Mouse (Mus musculus): ENCODE measurements around the gene Fnbp4. TPM values are rescaled to one million over a fixed set of nuclear protein-coding genes. Genes with fewer than 3 reads are reported as not detected.

Gene Fnbp4
- total RNA-seq, 1 experiment = 91.4 TPM

DNA sequence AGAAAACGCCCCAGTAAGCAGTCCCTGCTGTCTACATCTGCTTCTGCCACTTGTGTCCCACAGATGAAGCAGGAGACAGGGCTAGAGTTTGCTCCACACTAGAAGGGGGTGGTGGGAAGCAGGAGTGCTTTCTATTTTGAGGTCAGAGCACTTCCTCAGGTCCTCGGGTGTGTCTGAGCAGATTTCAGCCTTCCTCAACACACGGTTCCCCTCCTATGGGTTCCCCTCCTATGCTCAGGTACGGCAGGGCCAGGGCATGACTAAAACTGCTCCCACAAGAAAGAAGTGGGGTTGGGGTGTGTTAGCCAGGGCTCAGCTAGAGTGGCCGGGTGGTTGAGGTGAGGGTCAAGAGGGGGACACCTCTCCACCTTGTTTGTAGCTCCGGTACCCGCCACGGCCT lies 65.6 kb downstream of the Fnbp4 start:
- no peaks in the 10 kb centered on the region for H3K4me1 ChIP-seq (ENCODE audit: control insufficient read depth in 2 of 2, insufficient read depth in 2 of 2, low read length in 2 of 2, poor library complexity in 1 of 2)
- no peaks in the 10 kb centered on the region for H3K36me3 ChIP-seq (ENCODE audit: control insufficient read depth, insufficient read depth, low read length, poor library complexity, severe bottlenecking)
- TF ChIP-seq HCFC1 (IDR thresholded peaks at IDR 0.05; ENCODE audit: borderline replicate concordance, insufficient read depth, low read length) = no peak
- TF ChIP-seq ZC3H11A (IDR thresholded peaks at IDR 0.05; ENCODE audit: borderline replicate concordance, low read depth, low read length) = no peak
- no peak for TF ChIP-seq MAFK (IDR thresholded peaks at IDR 0.05; ENCODE audit: insufficient read depth, low read depth, low read length)
- TF ChIP-seq CHD2 (IDR thresholded peaks at IDR 0.05; ENCODE audit: low read depth, low read length) = no peak
- TF ChIP-seq ZNF384 (IDR thresholded peaks at IDR 0.05; ENCODE audit: low read depth, low read length) = no peak
- no peaks in the 10 kb centered on the region for H3K9me3 ChIP-seq (ENCODE audit: control insufficient read depth, insufficient read depth, low read depth, low read length)
- no peak overlapping the region for H3K9ac ChIP-seq (ENCODE audit: insufficient read depth, low read depth, low read length, poor library complexity, severe bottlenecking)
- no peak for DNase-seq (ENCODE audit: low read depth, low spot score)
- in situ Hi-C loops (cut with MboI; ENCODE audit: low sequenced_read_pairs in 2 of 2, unreplicated experiment in 2 of 2) = no loop called here
- H3K4me3 ChIP-seq (ENCODE audit: insufficient read depth in 1 of 2, low read depth in 1 of 2, low read length in 2 of 2, poor library complexity in 1 of 2, severe bottlenecking in 1 of 2) = no peak overlapping the region
- no peak overlapping the region for H3K27ac ChIP-seq (ENCODE audit: insufficient read depth, low read depth, low read length, poor library complexity, severe bottlenecking)

DNA sequence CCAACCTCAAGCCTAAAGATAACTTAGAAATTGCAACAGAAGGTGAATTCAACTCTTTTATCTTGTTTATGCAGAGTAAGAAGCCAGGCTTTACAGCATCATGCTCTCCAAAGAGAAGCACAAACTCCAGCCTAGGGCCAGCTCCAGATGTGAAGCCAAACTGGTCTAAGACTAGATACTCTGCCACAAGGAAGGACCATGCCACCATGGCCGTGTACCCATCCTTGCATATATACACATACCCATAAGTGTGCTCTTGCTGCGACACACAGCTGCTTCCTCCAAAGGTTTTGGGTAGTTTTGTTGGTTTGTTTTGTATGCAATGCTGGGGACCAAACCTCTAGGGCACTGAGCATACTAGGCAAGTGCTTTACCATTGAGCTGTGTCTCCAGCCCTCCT lies 70.1 kb downstream of the Fnbp4 start:
- H3K4me3 ChIP-seq (ENCODE audit: insufficient read depth in 1 of 2, low read depth in 1 of 2, low read length in 2 of 2, poor library complexity in 1 of 2, severe bottlenecking in 1 of 2) = no peak overlapping the region
- in situ Hi-C loops (cut with MboI; ENCODE audit: low sequenced_read_pairs in 2 of 2, unreplicated experiment in 2 of 2) = no loop called here
- H3K36me3 ChIP-seq (ENCODE audit: control insufficient read depth, insufficient read depth, low read length, poor library complexity, severe bottlenecking) = no peaks in the 10 kb centered on the region
- H3K9me3 ChIP-seq (ENCODE audit: control insufficient read depth, insufficient read depth, low read depth, low read length) = no peaks in the 10 kb centered on the region
- no peak for DNase-seq (ENCODE audit: low read depth, low spot score)
- TF ChIP-seq MAFK (IDR thresholded peaks at IDR 0.05; ENCODE audit: insufficient read depth, low read depth, low read length) (no peak), HCFC1 (IDR thresholded peaks at IDR 0.05; ENCODE audit: borderline replicate concordance, insufficient read depth, low read length) (no peak)
- no peak overlapping the region for H3K9ac ChIP-seq (ENCODE audit: insufficient read depth, low read depth, low read length, poor library complexity, severe bottlenecking)
- no peaks in the 10 kb centered on the region for H3K4me1 ChIP-seq (ENCODE audit: control insufficient read depth in 2 of 2, insufficient read depth in 2 of 2, low read length in 2 of 2, poor library complexity in 1 of 2)
- H3K27ac ChIP-seq (ENCODE audit: insufficient read depth, low read depth, low read length, poor library complexity, severe bottlenecking) = no peak overlapping the region

DNA sequence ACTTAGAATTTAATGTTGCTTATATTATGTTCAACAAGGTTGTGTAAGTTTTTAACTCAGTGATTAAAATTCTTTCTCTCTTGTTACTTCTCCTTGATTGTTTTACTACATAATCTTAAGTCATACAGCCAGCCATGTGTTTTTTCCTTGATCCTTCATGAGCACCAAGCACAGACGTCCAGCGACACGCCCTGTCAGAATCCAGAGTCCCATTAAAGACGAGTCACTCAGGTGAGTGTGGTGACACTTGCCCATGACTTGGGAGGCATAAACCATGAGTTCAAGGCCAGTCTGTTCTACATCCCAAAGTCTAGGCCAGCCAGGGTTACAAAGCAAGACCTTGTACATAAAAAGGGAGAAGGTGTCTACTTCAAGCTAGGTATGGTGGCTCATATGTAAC lies 71.0 kb downstream of the Fnbp4 start:
- in situ Hi-C loops (cut with MboI; ENCODE audit: low sequenced_read_pairs in 2 of 2, unreplicated experiment in 2 of 2) = no loop called here
- Histone ChIP-seq H3K4me3 (ENCODE audit: insufficient read depth in 1 of 2, low read depth in 1 of 2, low read length in 2 of 2, poor library complexity in 1 of 2, severe bottlenecking in 1 of 2) (no peak overlapping the region), H3K9ac (ENCODE audit: insufficient read depth, low read depth, low read length, poor library complexity, severe bottlenecking) (no peak overlapping the region), H3K27ac (ENCODE audit: insufficient read depth, low read depth, low read length, poor library complexity, severe bottlenecking) (no peak overlapping the region), H3K9me3 (ENCODE audit: control insufficient read depth, insufficient read depth, low read depth, low read length) (no peaks in the 10 kb centered on the region), H3K4me1 (ENCODE audit: control insufficient read depth in 2 of 2, insufficient read depth in 2 of 2, low read length in 2 of 2, poor library complexity in 1 of 2) (0 out of 4 replicates have a peak, but pooled peaks cover 0 to under 1% of the 10 kb centered on the region in 2 experiments), H3K36me3 (ENCODE audit: control insufficient read depth, insufficient read depth, low read length, poor library complexity, severe bottlenecking) (no peaks in the 10 kb centered on the region)
- no peak for DNase-seq (ENCODE audit: low read depth, low spot score)
- no peak for TF ChIP-seq CHD2 (IDR thresholded peaks at IDR 0.05; ENCODE audit: low read depth, low read length)
- no peak for TF ChIP-seq MAFK (IDR thresholded peaks at IDR 0.05; ENCODE audit: insufficient read depth, low read depth, low read length)
- TF ChIP-seq ZNF384 (IDR thresholded peaks at IDR 0.05; ENCODE audit: low read depth, low read length) = no peak
- TF ChIP-seq HCFC1 (IDR thresholded peaks at IDR 0.05; ENCODE audit: borderline replicate concordance, insufficient read depth, low read length) = no peak
- TF ChIP-seq ZC3H11A (IDR thresholded peaks at IDR 0.05; ENCODE audit: borderline replicate concordance, low read depth, low read length) = no peak

DNA sequence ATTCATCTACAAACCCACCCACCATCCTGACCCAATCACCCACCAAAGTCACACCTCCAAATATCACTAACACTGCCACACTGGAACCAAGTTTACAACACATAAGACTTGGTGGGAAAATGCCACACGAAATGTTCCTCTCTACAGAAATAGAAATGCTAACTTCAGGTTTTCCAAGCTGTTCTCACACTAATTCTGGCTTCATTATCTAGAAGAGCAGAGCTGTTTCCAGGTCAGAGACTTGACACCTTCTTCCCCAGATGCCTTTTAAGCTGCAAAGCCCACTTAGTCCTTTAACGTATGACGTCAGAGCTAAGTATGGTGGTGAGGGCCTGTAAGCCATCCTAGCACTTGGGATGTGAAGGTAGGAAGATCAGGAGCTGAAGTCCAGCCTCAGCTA lies 73.5 kb downstream of the Fnbp4 start:
- H3K36me3 ChIP-seq (ENCODE audit: control insufficient read depth, insufficient read depth, low read length, poor library complexity, severe bottlenecking) = no peaks in the 10 kb centered on the region
- no peak for DNase-seq (ENCODE audit: low read depth, low spot score)
- no peaks in the 10 kb centered on the region for H3K9me3 ChIP-seq (ENCODE audit: control insufficient read depth, insufficient read depth, low read depth, low read length)
- H3K4me1 ChIP-seq (ENCODE audit: control insufficient read depth in 2 of 2, insufficient read depth in 2 of 2, low read length in 2 of 2, poor library complexity in 1 of 2) = peaks cover 0 to 7% of the 10 kb centered on the region in 2 experiments; a peak in 2 of 4 replicates
- H3K27ac ChIP-seq (ENCODE audit: insufficient read depth, low read depth, low read length, poor library complexity, severe bottlenecking) = no peak overlapping the region
- TF ChIP-seq HCFC1 (IDR thresholded peaks at IDR 0.05; ENCODE audit: borderline replicate concordance, insufficient read depth, low read length) (no peak), CHD2 (IDR thresholded peaks at IDR 0.05; ENCODE audit: low read depth, low read length) (no peak)
- H3K9ac ChIP-seq (ENCODE audit: insufficient read depth, low read depth, low read length, poor library complexity, severe bottlenecking) = no peak overlapping the region
- no peak overlapping the region for H3K4me3 ChIP-seq (ENCODE audit: insufficient read depth in 1 of 2, low read depth in 1 of 2, low read length in 2 of 2, poor library complexity in 1 of 2, severe bottlenecking in 1 of 2)
- in situ Hi-C loops (cut with MboI; ENCODE audit: low sequenced_read_pairs in 2 of 2, unreplicated experiment in 2 of 2) = no loop called here

- no peak overlapping the region for H3K4me3 ChIP-seq (ENCODE audit: insufficient read depth in 1 of 2, low read depth in 1 of 2, low read length in 2 of 2, poor library complexity in 1 of 2, severe bottlenecking in 1 of 2)
- no peak overlapping the region for H3K27ac ChIP-seq (ENCODE audit: insufficient read depth, low read depth, low read length, poor library complexity, severe bottlenecking)
- no peaks in the 10 kb centered on the region for H3K9me3 ChIP-seq (ENCODE audit: control insufficient read depth, insufficient read depth, low read depth, low read length)
- no peaks in the 10 kb centered on the region for H3K36me3 ChIP-seq (ENCODE audit: control insufficient read depth, insufficient read depth, low read length, poor library complexity, severe bottlenecking)
- DNase-seq (ENCODE audit: low read depth, low spot score) = no peak
- TF ChIP-seq ZNF384 (IDR thresholded peaks at IDR 0.05; ENCODE audit: low read depth, low read length) (no peak), HCFC1 (IDR thresholded peaks at IDR 0.05; ENCODE audit: borderline replicate concordance, insufficient read depth, low read length) (no peak), MAFK (IDR thresholded peaks at IDR 0.05; ENCODE audit: insufficient read depth, low read depth, low read length) (no peak), ZC3H11A (IDR thresholded peaks at IDR 0.05; ENCODE audit: borderline replicate concordance, low read depth, low read length) (no peak), CHD2 (IDR thresholded peaks at IDR 0.05; ENCODE audit: low read depth, low read length) (no peak)
- no peak overlapping the region for H3K9ac ChIP-seq (ENCODE audit: insufficient read depth, low read depth, low read length, poor library complexity, severe bottlenecking)
- in situ Hi-C loops (cut with MboI; ENCODE audit: low sequenced_read_pairs in 2 of 2, unreplicated experiment in 2 of 2) = no loop called here
- peaks cover 0 to 10% of the 10 kb centered on the region in 2 experiments; a peak in 2 of 4 replicates for H3K4me1 ChIP-seq (ENCODE audit: control insufficient read depth in 2 of 2, insufficient read depth in 2 of 2, low read length in 2 of 2, poor library complexity in 1 of 2)
Measured at GRCm38 (mm10) chr2:90820894-90821293, 75.7 kb downstream of the Fnbp4 start.

Measured in ES-E14 (cell line).